Mouse (Mus musculus) bone marrow macrophage, adult 2 months (primary cell): ENCODE data around the gene Cryab. TPM values are rescaled to one million over a fixed set of nuclear protein-coding genes. Genes with fewer than 3 reads are reported as not detected.
A peak's percentile ranks its signal among the peaks of the same experiment; 100 is the strongest.

ENCODE experiments used
- H3K27ac ChIP-seq: 2 replicates; pipeline ENCODE4 v1.5.1; 2012; ENCODE audit warnings: low read depth, low read length; ENCODE audit not compliant: insufficient read depth
- H3K4me1 ChIP-seq: 2 replicates; pipeline ENCODE4 v1.6.1; 2012; ENCODE audit warnings: low read length; ENCODE audit not compliant: control insufficient read depth, insufficient read depth
- H3K4me3 ChIP-seq: 2 replicates; pipeline ENCODE4 v1.5.1; 2012; ENCODE audit warnings: mild to moderate bottlenecking, low read length, moderate library complexity; ENCODE audit not compliant: insufficient read depth
- CTCF ChIP-seq: IDR thresholded peaks from 2 replicates; pipeline ENCODE4 v1.5.1; 2012; ENCODE audit warnings: low read depth, mild to moderate bottlenecking, low read length, moderate library complexity
- POLR2A ChIP-seq: IDR thresholded peaks from 2 replicates; pipeline ENCODE4 v1.6.1; 2012; ENCODE audit warnings: mild to moderate bottlenecking, low read depth, low read length, borderline replicate concordance
- polyA plus RNA-seq: library from polyadenylated mRNA; stranded (reverse); fragments of >200 nt; gene quantifications from 2 replicates; pipeline ENCODE4 v1.2.4, GENCODE M21; 2012; ENCODE audit not compliant: missing spikeins, insufficient read depth, insufficient read length

The Cryab gene
- polyA plus RNA-seq, result 2.4 and 3.0 TPM in 2 replicates

DNA sequence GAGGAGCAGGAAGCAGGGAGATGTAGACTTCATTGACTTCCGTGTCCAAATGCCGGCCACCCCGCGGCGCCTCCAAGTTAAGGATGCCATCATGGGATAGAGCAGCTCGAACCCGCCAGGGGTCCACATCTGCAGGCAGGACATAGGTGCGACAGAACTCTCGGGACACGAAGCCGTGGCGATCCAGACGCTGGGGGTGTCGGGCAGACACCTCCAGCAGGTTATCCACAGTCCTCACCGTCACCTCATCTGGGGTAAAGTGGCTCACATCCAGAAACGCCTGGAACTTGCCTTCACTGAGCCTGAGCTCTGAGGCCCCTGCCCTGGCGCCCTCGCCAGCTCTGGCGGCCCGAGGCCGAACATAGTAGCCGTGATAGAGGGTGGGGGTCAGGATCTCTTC, at the start of gene Cryab:
Gene Cryab, plus strand, starts transcription at position 3 of the 400 bp plus-strand sequence.
- H3K4me3 ChIP-seq, result no peak within 1 kb of the TSS
- H3K27ac ChIP-seq, result no peak within 1 kb of the TSS
- TF ChIP-seq POLR2A (no peak), CTCF (no peak)
- H3K4me1 ChIP-seq, result no peaks in the 10 kb centered on the region

DNA sequence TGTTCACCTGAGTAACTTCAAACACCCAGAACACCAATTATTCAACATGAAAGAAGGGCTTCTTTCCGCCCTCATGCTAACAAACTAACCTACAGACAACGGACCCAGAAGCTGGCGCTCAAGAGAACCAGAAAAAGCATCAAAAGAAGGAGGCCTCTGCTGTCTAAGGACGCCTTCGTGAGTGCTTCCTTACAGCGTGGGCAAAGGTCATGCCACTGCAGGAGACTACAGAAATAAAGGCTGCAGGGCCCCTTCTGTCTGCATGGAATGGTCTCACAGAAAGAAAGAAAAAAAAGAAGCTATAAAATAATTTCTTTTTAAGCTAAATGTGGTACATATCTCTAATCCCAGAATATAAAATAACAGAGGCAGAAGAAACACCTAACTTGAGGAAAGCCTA, 46.2 kb upstream of the Cryab start:
- no peak for TF ChIP-seq POLR2A
- TF ChIP-seq CTCF, result no peak
- H3K27ac ChIP-seq, result no peak overlapping the region

DNA sequence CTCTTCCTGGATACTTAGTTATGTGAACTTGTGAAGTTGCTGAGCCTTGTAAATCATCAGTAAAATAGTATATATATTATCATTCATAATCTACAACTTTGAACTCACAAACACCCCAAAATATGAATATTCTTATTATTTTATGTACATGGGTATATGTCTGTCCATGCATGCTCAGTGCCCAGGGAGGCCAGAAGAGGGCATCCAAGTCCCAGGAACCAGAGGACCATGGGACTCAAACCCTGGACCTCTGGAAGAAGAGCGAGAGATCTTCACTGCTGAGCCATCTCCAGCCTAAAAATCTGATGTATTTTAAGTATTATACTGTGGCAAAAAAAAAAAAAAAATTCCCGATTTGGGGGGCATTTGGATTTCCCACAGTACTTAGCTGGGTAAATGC, 42.0 kb upstream of the Cryab start:
- H3K4me1 ChIP-seq, result peaks cover 14% of the 10 kb centered on the region
- H3K4me3 ChIP-seq, result no peak overlapping the region
- TF ChIP-seq POLR2A (no peak), CTCF (peak; percentile 40; the same call in 1 of the 2 replicates)
- no peak overlapping the region for H3K27ac ChIP-seq

More for the DNA sequence above, 46.2 kb upstream of the Cryab start:
- Histone ChIP-seq H3K4me1 (peaks cover 3% of the 10 kb centered on the region; the same call in 1 of the 2 replicates), H3K4me3 (no peak overlapping the region)

DNA sequence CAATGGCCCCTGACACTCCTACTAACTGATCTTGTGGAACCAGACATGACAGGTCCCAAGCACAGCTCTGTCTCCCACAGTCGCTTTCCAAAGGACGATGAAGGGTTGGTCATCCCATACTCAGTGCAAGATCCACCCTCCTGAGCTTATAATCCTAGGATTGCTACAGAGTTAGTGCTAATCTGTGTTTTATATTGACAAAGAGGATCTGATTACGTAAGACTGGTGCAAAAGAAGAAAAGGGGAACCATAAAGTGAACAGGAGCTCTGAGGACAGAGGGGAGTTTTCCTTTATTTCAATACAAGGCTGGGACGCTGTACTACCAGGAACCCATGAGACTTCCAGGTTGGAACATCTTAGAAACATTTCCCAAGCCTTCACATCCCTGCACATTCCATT, 39.8 kb upstream of the Cryab start:
- H3K27ac ChIP-seq, result no peak overlapping the region
- no peak overlapping the region for H3K4me3 ChIP-seq
- peaks cover 11% of the 10 kb centered on the region for H3K4me1 ChIP-seq
- TF ChIP-seq POLR2A (no peak), CTCF (no peak)

GRCm38 (mm10) chr9:50714188-50714587, 36.9 kb upstream of the Cryab start:
- no peak for TF ChIP-seq CTCF
- TF ChIP-seq POLR2A, result no peak
- Histone ChIP-seq H3K27ac (no peak overlapping the region), H3K4me1 (peaks cover 11% of the 10 kb centered on the region), H3K4me3 (no peak overlapping the region)

DNA sequence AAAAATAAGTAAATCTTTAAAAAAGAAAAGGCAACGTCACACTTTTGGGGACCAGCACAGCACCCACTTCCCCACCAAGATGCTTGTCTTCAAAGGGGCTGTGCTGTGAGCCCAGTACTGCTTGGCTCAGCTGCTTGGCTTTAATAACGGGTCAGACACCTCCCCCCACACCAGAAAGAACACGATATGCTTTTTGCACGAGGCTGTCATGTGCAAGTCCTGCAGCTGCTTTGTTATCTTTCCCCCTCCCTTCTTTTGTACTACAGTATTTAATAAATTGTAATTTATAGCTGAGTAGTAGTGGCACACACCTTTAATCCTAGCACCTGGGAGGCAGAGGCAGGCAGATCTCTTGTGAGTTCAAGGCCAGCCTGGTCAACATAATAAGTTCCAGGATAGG, 32.2 kb upstream of the Cryab start:
- no peaks in the 10 kb centered on the region for H3K4me1 ChIP-seq
- no peak overlapping the region for H3K4me3 ChIP-seq
- TF ChIP-seq POLR2A, result no peak
- TF ChIP-seq CTCF, result no peak
- no peak overlapping the region for H3K27ac ChIP-seq

GRCm38 (mm10) chr9:50721061-50721460, 30.1 kb upstream of the Cryab start:
- Histone ChIP-seq H3K4me1 (no peaks in the 10 kb centered on the region), H3K27ac (no peak overlapping the region), H3K4me3 (no peak overlapping the region)
- no peak for TF ChIP-seq CTCF

GRCm38 (mm10) chr9:50722451-50722911, 28.6 kb upstream of the Cryab start:
- H3K27ac ChIP-seq, result no peak overlapping the region
- no peak for TF ChIP-seq CTCF
- H3K4me3 ChIP-seq, result no peak overlapping the region
- H3K4me1 ChIP-seq, result no peaks in the 10 kb centered on the region

DNA sequence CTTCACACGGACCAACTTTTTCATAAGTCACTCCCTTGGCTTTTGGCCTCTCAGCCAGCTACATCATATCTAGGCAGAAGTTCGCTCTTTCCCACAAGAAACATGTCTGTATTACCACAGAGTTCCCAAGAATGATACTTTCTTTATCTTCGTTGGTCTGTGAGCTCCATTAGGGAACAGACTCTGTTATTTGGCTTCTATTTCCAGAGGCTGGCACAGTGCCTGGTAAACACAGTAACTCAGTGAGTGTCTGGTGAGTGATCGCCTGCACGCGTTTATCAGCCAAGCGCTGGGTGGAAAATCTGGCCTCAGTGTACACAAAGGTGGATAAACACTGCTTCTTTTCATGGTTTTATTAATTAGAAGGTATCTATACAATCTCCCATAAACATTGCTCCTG, 27.7 kb upstream of the Cryab start:
- Histone ChIP-seq H3K27ac (no peak overlapping the region), H3K4me3 (no peak overlapping the region), H3K4me1 (no peaks in the 10 kb centered on the region)
- TF ChIP-seq POLR2A (no peak), CTCF (no peak)

GRCm38 (mm10) chr9:50724147-50724546, 27.0 kb upstream of the Cryab start:
- TF ChIP-seq CTCF, result no peak
- no peak for TF ChIP-seq POLR2A
- H3K27ac ChIP-seq, result no peak overlapping the region
- H3K4me1 ChIP-seq, result no peaks in the 10 kb centered on the region
- H3K4me3 ChIP-seq, result no peak overlapping the region
